Mouse (Mus musculus) heart, adult 2 months (tissue): ENCODE data around the gene Lypd4. TPM values are rescaled to one million over a fixed set of nuclear protein-coding genes. Genes with fewer than 3 reads are reported as not detected.

Source experiments
- DNase-seq, 2 experiments: peaks; one replicate each; pipeline ENCODE4 v3.0.0; 2021
- H3K27ac ChIP-seq: fragments of 200-600 bp; 2 replicates; pipeline ENCODE4 v1.8.1; 2022
- H3K27me3 ChIP-seq: fragments of 200-500 bp; 2 replicates; pipeline ENCODE4 v1.6.1; 2012; ENCODE audit warnings: mild to moderate bottlenecking, low read length, inconsistent platforms, mixed read lengths; ENCODE audit not compliant: control insufficient read depth, insufficient read depth
- H3K36me3 ChIP-seq: fragments of 200-500 bp; 2 replicates; pipeline ENCODE4 v1.6.1; 2012; ENCODE audit warnings: low read length, inconsistent platforms; ENCODE audit not compliant: control insufficient read depth, insufficient read depth
- H3K4me1 ChIP-seq: fragments of 200-500 bp; 2 replicates; pipeline ENCODE4 v1.6.1; 2011; ENCODE audit warnings: low read length; ENCODE audit not compliant: control insufficient read depth, insufficient read depth
- H3K4me3 ChIP-seq: fragments of 200-600 bp; 2 replicates; pipeline ENCODE4 v1.8.1; 2022
- H3K79me2 ChIP-seq: fragments of 200-500 bp; replicated peaks from 2 replicates; pipeline ENCODE4 v1.6.1; 2012; ENCODE audit warnings: mild to moderate bottlenecking, inconsistent platforms, low read length, moderate library complexity, mixed read lengths; ENCODE audit not compliant: control insufficient read depth, insufficient read depth
- H3K9ac ChIP-seq: fragments of 200-500 bp; 2 replicates; pipeline ENCODE4 v1.6.1; 2012; ENCODE audit warnings: low read depth, mild to moderate bottlenecking, control low read depth, inconsistent platforms, low read length, mixed read lengths
- CTCF ChIP-seq: fragments of 200-600 bp; IDR thresholded peaks from 2 replicates; pipeline ENCODE4 v1.8.1; 2022; ENCODE audit warnings: antibody characterized with exemption, mild to moderate bottlenecking, moderate library complexity
- EP300 ChIP-seq: fragments of 200-500 bp; IDR thresholded peaks from 2 replicates; pipeline ENCODE4 v1.6.1; 2011; ENCODE audit warnings: low read depth, low read length, control low read depth; ENCODE audit not compliant: insufficient read depth
- POLR2A ChIP-seq: fragments of 200-500 bp; IDR thresholded peaks from 2 replicates; pipeline ENCODE4 v1.6.1; 2011; ENCODE audit warnings: mild to moderate bottlenecking, low read depth, low read length, control low read depth; ENCODE audit not compliant: insufficient read depth
- WGBS: fragments of 180-500 bp; shearing (Covaris S2); methylation state at CpG from one replicate; pipeline ENCODE4 v1.1.7; 2018; 5-methylcytosine and 5-hydroxymethylcytosine counted together
- intact Hi-C: fragments of 180-260 bp; cut with DNase I; formaldehyde crosslinking; loops from one replicate; pipeline ENCODE4 v1.15.1; 2025
- polyA plus RNA-seq: library from polyadenylated mRNA; depleted of rRNA; stranded (reverse); fragments of >200 nt; gene quantifications from 2 replicates; pipeline ENCODE4 v1.2.3, GENCODE M21; 2012
- total RNA-seq, 2 experiments: library from RNA; stranded (reverse); gene quantifications; 2 replicates each; pipeline ENCODE4 v1.2.3; 2021

Gene Lypd4
- total and polyA plus RNA-seq, 3 experiments = 0.53 TPM; not detected in 2

DNA sequence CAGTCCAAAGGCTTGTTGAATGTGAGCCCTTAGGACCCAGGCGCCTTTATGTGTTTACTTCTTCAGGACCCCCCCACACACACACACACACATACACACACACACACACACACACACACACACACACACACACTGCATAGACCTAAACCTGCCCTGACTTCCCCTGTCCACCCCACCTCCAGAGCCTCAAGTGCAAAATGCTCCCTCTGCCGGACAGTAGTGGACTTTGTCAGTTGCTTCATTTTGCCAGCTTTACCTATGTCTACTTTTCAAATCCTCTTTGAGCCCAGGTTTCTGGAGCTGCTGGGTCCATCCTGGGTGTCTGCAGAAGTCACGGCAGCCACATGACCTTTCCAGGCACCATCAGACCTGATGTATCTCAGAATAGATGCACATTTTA, 35.2 kb upstream of the Lypd4 start:
- peak; percentile 55 to 58 for DNase-seq
- intact Hi-C loops = loop anchor here (1.0 to 5.0 kb wide), 3 partner anchors 15 to 172 kb away; partner anchors contain the start of gene Rps19
- WGBS = 17% methylated on average over 3 of the region's 3 CpGs

DNA sequence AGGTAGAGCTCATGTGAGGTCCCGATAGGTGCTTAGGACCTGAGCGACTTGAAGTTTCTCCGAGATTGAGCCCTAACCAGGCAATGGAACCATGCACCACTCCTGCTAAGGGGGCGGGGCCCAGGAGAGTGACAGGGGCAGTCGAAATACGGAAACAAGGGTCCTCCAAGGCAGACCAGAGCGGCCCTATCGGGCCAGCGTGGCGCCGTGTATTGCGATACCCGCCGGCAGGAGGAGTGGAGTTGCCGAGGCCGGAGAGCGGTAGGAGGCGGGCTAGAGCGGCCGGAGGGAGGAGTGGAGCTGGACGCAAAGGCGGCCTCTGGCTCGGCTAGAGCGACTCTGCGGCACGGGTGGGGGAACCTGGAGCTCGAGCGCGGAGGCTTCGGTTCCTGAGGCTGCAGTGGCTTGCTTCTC, 34.3 kb upstream of the Lypd4 start:
- no peaks in the 10 kb centered on the region for H3K27me3 ChIP-seq
- H3K4me3 ChIP-seq = peak overlapping the region; percentile 82
- DNase-seq = peak; percentile 94 to 99
- H3K27ac ChIP-seq = peak overlapping the region; percentile 95
- intact Hi-C loops = loop anchor here (1.0 kb wide), 2 partner anchors 14 to 20 kb away; partner anchors contain the start of gene Rps19
- H3K9ac ChIP-seq = peak overlapping the region; percentile 60
- H3K36me3 ChIP-seq = peaks cover 2% of the 10 kb centered on the region; the same call in 1 of the 2 replicates
- peak; percentile 77 for TF ChIP-seq CTCF
- TF ChIP-seq POLR2A = peak; percentile 79
- TF ChIP-seq EP300 = peak; percentile 81
- H3K79me2 ChIP-seq = peaks cover 2% of the 10 kb centered on the region; the same call in 1 of the 2 replicates
- under 1% methylated on average over 30 of the region's 30 CpGs for WGBS
- peaks cover 8% of the 10 kb centered on the region for H3K4me1 ChIP-seq

More for the DNA sequence above, 35.2 kb upstream of the Lypd4 start:
- Histone ChIP-seq H3K79me2 (peaks cover 2% of the 10 kb centered on the region; the same call in 1 of the 2 replicates), H3K36me3 (peaks cover 2% of the 10 kb centered on the region; the same call in 1 of the 2 replicates), H3K9ac (0 out of 2 replicates have a peak overlapping the region, but pooled peaks have one; percentile 27), H3K27ac (no peak overlapping the region), H3K4me3 (peak overlapping the region; percentile 82), H3K4me1 (peaks cover 8% of the 10 kb centered on the region), H3K27me3 (no peaks in the 10 kb centered on the region)
- TF ChIP-seq EP300 = 0 out of 2 replicates have a peak, but pooled peaks have one; percentile 23
- TF ChIP-seq POLR2A = no peak
- peak; percentile 70 for TF ChIP-seq CTCF

- intact Hi-C loops = no loop called here
- 9% methylated on average over 10 of the region's 10 CpGs for WGBS
- H3K79me2 ChIP-seq = peaks cover 2% of the 10 kb centered on the region; the same call in 1 of the 2 replicates
- no peaks in the 10 kb centered on the region for H3K27me3 ChIP-seq
- H3K36me3 ChIP-seq = peaks cover 2% of the 10 kb centered on the region; the same call in 1 of the 2 replicates
- TF ChIP-seq EP300 (no peak), POLR2A (no peak), CTCF (no peak)
- DNase-seq = no peak
- H3K27ac ChIP-seq = peak overlapping the region; percentile 95
- peak overlapping the region; percentile 82 for H3K4me3 ChIP-seq
- peak overlapping the region; percentile 94 for H3K9ac ChIP-seq
- H3K4me1 ChIP-seq = peaks cover 8% of the 10 kb centered on the region
Measured at GRCm38 (mm10) chr7:24903444-24903825, 33.7 kb upstream of the Lypd4 start.

DNA sequence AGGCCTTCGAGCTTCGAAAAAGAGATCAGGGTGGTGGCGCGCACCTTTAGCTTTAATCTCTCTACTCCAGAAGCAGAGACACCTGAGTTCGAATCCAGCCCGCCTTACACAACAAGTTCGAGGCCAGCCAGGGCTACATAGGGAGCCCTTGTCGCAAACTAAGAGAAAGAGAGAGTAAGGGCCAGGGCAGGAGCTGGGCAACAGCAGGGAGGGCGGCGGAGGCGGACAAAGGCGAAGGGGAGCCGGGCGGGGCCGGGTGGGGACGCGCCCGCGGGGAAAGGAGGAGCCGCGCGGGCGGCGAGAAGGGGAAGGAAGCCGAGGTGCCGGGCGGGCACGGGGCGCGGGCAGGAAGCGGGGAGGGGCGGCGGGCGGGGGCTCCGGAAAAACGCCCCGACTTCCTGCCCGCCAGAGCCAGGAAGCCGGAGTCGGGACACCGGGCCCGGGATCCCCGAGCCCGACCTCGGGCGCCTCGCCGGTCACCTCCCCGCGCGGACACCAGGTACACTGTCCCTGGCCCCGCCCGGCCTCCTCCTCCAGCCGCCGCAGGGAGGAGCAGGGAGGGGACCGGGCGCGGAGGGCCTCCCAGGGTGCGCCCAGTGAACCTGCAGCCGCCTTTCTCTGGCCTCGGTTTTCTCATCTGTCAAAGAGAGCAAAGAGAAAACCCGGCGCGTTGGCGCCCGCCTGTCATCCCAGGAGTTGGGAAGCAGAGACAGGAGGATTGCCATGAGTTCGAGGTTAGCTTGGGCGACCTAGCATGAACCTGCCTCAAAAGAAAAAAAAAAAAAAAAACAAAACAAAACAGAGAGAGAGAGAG, 33.1 kb upstream of the Lypd4 start, which contains the start of gene Arhgef1:
TSS of gene Arhgef1 (plus strand) at position 283 of the 814 bp plus-strand sequence.
- Histone ChIP-seq H3K4me1 (peaks cover 8% of the 10 kb centered on the region), H3K4me3 (peak within 1 kb of the TSS; percentile 82), H3K79me2 (peaks cover 2% of the 10 kb centered on the region; the same call in 1 of the 2 replicates), H3K27ac (peak within 1 kb of the TSS; percentile 95), H3K9ac (peak within 1 kb of the TSS; percentile 94), H3K36me3 (peaks cover 2% of the 10 kb centered on the region; the same call in 1 of the 2 replicates), H3K27me3 (no peaks in the 10 kb centered on the region)
- WGBS = 2% methylated on average over 63 of the region's 68 CpGs
- DNase-seq = peak; percentile 84 to 88
- TF ChIP-seq EP300 (no peak), POLR2A (peak; percentile 22)
- intact Hi-C loops = no loop called here

- H3K27me3 ChIP-seq = no peaks in the 10 kb centered on the region
- TF ChIP-seq POLR2A (no peak), EP300 (no peak), CTCF (no peak)
- peak overlapping the region; percentile 82 for H3K4me3 ChIP-seq
- intact Hi-C loops = no loop called here
- peak overlapping the region; percentile 94 for H3K9ac ChIP-seq
- H3K27ac ChIP-seq = peak overlapping the region; percentile 95
- WGBS = 35% methylated on average over 2 of the region's 2 CpGs
- H3K36me3 ChIP-seq = peaks cover 2% of the 10 kb centered on the region; the same call in 1 of the 2 replicates
- no peak for DNase-seq
- H3K79me2 ChIP-seq = peaks cover 2% of the 10 kb centered on the region; the same call in 1 of the 2 replicates
- peaks cover 8% of the 10 kb centered on the region for H3K4me1 ChIP-seq
Measured at GRCm38 (mm10) chr7:24902264-24902629, 32.5 kb upstream of the Lypd4 start.

DNA sequence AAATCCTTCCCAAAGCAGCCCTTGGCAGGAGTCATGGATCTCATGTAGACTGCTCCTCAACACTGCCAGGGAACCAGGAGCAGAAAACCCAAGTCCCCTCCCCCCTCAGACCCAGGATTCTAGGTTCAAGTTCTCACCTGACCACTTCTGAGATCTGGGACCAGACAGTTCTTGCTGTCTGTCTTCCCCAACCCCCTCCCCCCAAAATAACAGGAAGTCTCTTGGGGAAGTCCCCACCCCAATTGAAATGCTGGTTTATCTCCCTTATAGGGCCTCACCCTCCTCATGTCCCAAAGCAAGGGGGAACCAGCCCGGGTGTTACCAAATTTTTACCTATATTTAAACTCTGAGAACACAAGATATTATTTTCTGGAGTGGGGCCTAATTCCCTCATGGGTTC, 32.1 kb upstream of the Lypd4 start:
- TF ChIP-seq CTCF (no peak), POLR2A (no peak), EP300 (no peak)
- no peak for DNase-seq
- intact Hi-C loops = no loop called here
- H3K4me3 ChIP-seq = no peak overlapping the region
- peaks cover 2% of the 10 kb centered on the region; the same call in 1 of the 2 replicates for H3K36me3 ChIP-seq
- WGBS = 3% methylated on average over 1 of the region's 1 CpGs
- peak overlapping the region; percentile 95 for H3K27ac ChIP-seq
- no peaks in the 10 kb centered on the region for H3K27me3 ChIP-seq
- no peak overlapping the region for H3K9ac ChIP-seq
- peaks cover 6% of the 10 kb centered on the region for H3K4me1 ChIP-seq
- H3K79me2 ChIP-seq = peaks cover 2% of the 10 kb centered on the region; the same call in 1 of the 2 replicates
